Mouse (Mus musculus) heart, postnatal 25 days (tissue): ENCODE measurements around the gene Tango6. TPM values are rescaled to one million over a fixed set of nuclear protein-coding genes. Genes with fewer than 3 reads are reported as not detected.
A peak's percentile ranks its signal among the peaks of the same experiment; 100 is the strongest.

Source experiments
- DNase-seq: peaks from one replicate; pipeline ENCODE4 v3.0.0; 2022; ENCODE audit warnings: low spot score
- intact Hi-C: fragments of 180-260 bp; cut with DNase I; formaldehyde crosslinking; loops from one replicate; pipeline ENCODE4 v1.15.1; 2025
- total RNA-seq, 2 experiments: library from RNA; stranded (reverse); gene quantifications; 2 replicates each; pipeline ENCODE4 v1.2.3; 2021

The Tango6 gene
- total RNA-seq, 2 experiments from 2014 or later = 10.0 TPM

GRCm38 (mm10) chr8:106697748-106698248 lies 14.9 kb downstream of the Tango6 start:
- no peak for DNase-seq
- intact Hi-C loops = loop anchor here (2.0 kb wide), 1 partner anchor 191 kb away; no protein-coding TSS in a partner anchor

- peak; percentile 34 for DNase-seq
- intact Hi-C loops = loop anchor here (2.0 kb wide), 1 partner anchor 189 kb away; no protein-coding TSS in a partner anchor
These were observed 16.7 kb downstream of the Tango6 start for GRCm38 (mm10) chr8:106699588-106699987.

- intact Hi-C loops = no loop called here
- DNase-seq = no peak
These were observed 17.3 kb downstream of the Tango6 start for GRCm38 (mm10) chr8:106700131-106700530.

- no peak for DNase-seq
- intact Hi-C loops = no loop called here
These were observed 18.5 kb downstream of the Tango6 start for GRCm38 (mm10) chr8:106701360-106701759.

- intact Hi-C loops = loop anchor here (2.0 kb wide), 1 partner anchor 14 kb away; no protein-coding TSS in a partner anchor
- DNase-seq = no peak
These were observed 21.5 kb downstream of the Tango6 start for GRCm38 (mm10) chr8:106704199-106704900.

GRCm38 (mm10) chr8:106704901-106705321 lies 22.0 kb downstream of the Tango6 start:
- intact Hi-C loops = loop anchor here (2.0 kb wide), 1 partner anchor 14 kb away; no protein-coding TSS in a partner anchor
- peak; percentile 65 for DNase-seq

GRCm38 (mm10) chr8:106706194-106706593 lies 23.3 kb downstream of the Tango6 start:
- intact Hi-C loops = no loop called here
- no peak for DNase-seq

GRCm38 (mm10) chr8:106710002-106710401 lies 27.1 kb downstream of the Tango6 start:
- DNase-seq = no peak
- intact Hi-C loops = no loop called here

GRCm38 (mm10) chr8:106712487-106712886 lies 29.6 kb downstream of the Tango6 start:
- no peak for DNase-seq
- intact Hi-C loops = no loop called here

- no peak for DNase-seq
- intact Hi-C loops = no loop called here
These were observed 31.4 kb downstream of the Tango6 start for GRCm38 (mm10) chr8:106714297-106714696.

- peak; percentile 48 for DNase-seq
- intact Hi-C loops = loop anchor here (1.0 to 5.0 kb wide), 3 partner anchors 13 to 169 kb away; partner anchors contain the start of gene Has3
These were observed 35.2 kb downstream of the Tango6 start for GRCm38 (mm10) chr8:106718091-106718500.

GRCm38 (mm10) chr8:106720921-106721320 lies 38.1 kb downstream of the Tango6 start:
- no peak for DNase-seq

GRCm38 (mm10) chr8:106722453-106722852 lies 39.6 kb downstream of the Tango6 start:
- no peak for DNase-seq
- intact Hi-C loops = no loop called here

More at GRCm38 (mm10) chr8:106720921-106721320, 38.1 kb downstream of the Tango6 start:
- intact Hi-C loops = no loop called here

- intact Hi-C loops = no loop called here
- DNase-seq = no peak
These were observed 41.1 kb downstream of the Tango6 start for GRCm38 (mm10) chr8:106723921-106724320.

GRCm38 (mm10) chr8:106726551-106726950 lies 43.7 kb downstream of the Tango6 start:
- DNase-seq = no peak
- intact Hi-C loops = no loop called here

- intact Hi-C loops = no loop called here
- DNase-seq = no peak
These were observed 44.5 kb downstream of the Tango6 start for GRCm38 (mm10) chr8:106727241-106727835.

GRCm38 (mm10) chr8:106727889-106728288 lies 45.0 kb downstream of the Tango6 start:
- intact Hi-C loops = no loop called here
- DNase-seq = no peak

GRCm38 (mm10) chr8:106732921-106733320 lies 50.1 kb downstream of the Tango6 start:
- no peak for DNase-seq
- intact Hi-C loops = no loop called here

- intact Hi-C loops = no loop called here
- DNase-seq = no peak
These were observed 50.8 kb downstream of the Tango6 start for GRCm38 (mm10) chr8:106733703-106734102.

GRCm38 (mm10) chr8:106734222-106734621 lies 51.4 kb downstream of the Tango6 start:
- DNase-seq = no peak

More at GRCm38 (mm10) chr8:106734222-106734621, 51.4 kb downstream of the Tango6 start:
- intact Hi-C loops = no loop called here
